Mouse (Mus musculus) granulocyte monocyte progenitor cell, adult 5-6 weeks (primary cell): ENCODE measurements at regions not wholly inside any gene's neighbourhood (a gene's known extent, or its start where the extent isn't known, plus 50 kb on each side); places are given as distances from the start of the nearest gene placed in this dataset.

Experiments used
- ATAC-seq: replicated peaks from 2 replicates; pipeline ENCODE4 v1.8.0; 2016; ENCODE audit warnings: mild to moderate bottlenecking, moderate TSS enrichment, inconsistent platforms; ENCODE audit not compliant: poor library complexity, severe bottlenecking

DNA sequence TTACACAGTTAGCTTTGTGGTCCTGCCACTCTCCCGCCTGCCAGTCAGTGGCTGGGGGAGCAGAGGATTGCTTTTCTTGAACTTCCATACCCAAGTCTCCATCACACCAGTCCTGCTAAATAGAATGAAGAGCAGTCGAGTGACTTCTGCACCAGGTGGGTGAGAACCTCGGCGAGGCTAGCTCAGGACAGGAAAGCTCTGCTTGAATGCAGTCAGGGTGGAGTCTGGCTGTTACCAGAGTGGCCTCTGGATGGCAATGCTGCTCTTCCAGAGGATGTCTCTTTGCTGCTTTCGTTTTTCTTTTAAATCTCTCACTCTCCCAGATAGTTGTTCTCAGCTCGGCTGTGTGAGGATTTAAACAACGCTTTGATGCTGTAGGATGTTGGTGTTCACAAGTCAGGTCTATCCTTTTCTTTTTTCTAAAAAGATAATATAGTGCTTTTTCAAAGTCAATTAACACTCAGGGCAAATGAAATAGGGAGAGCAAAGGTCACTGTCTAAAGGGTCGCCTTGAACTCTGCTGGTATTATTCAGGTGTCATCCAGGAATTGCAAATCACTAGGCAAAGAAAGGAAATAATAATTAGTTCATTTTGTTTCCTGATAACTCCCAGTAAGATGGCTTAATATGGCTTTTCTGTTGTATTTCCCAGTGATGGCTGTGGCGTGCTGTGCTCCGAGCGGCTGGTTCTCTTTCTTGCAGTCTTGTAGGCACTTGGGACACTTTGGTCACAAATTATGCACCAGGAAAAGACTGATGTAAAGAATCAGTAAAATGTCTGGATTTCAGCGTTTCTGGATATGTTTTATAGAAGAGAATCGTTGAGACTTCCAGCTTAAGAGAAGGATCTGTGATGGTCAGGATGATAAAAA is 368.8 kb downstream of the D3Ertd751e start:
- no peak for ATAC-seq

- ATAC-seq: no peak
These were observed 387.6 kb downstream of the D3Ertd751e start for GRCm38 (mm10) chr3:42129821-42130560.

GRCm38 (mm10) chr3:42132322-42132721 is 389.9 kb downstream of the D3Ertd751e start:
- no peak for ATAC-seq

- ATAC-seq: no peak
These were observed 411.0 kb downstream of the D3Ertd751e start for GRCm38 (mm10) chr3:42153372-42153771.

DNA sequence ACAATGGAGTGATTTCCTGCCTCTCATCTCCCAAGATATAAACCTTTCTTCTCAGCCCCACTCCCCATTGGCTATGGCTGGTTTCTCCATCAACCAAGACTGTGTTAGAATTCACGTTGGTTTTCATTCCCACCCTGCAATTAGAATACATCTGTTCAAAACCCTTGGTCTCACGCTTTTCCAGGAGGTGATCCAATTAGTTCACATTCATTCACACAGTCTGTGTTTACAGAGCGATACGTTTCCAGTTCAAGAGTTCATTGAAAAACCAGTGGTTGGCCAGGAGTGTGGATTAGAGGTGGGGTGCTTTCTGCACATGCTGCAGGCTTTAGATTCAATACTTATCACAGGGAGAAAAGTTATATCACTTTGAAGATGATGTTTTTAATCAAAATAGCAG is 412.5 kb downstream of the D3Ertd751e start:
- no peak for ATAC-seq

DNA sequence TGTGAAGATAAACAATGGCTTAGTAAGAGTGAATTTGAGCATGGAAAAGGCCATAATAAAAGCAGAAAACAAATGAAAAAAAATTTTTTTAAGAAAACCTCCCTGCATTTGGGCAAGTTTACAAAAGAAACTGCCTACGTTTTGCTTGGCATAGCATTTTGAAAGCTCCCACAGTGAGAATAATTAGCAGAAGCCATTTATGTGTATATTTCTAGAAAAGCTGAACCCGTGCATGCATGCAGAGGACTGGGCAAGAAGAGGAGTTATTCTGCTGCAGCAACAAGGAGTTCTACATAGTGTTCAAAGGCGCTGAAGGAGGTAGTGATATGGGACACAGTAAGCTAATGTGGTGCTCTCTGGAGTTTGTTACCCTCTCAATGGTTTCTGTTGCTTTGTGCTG is 421.3 kb downstream of the D3Ertd751e start:
- no peak for ATAC-seq

DNA sequence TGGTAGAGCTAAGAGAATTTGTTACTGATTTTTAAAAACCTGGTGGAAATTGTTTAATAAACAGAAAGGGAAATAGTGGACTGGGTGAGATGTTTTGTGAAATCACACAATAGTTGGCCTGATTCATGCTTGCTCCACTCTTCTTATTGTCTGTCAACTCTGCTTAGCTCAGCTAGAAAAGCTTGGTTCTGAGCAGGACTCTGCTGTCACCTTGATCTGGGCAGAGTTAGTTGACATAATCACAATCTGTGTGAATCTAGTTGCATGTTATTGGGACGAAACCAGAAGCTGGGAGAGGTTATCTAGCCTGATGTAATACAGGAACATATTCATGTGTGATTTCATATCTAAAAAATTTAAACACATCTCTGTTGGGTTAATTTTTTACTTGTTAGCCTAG is 456.8 kb downstream of the D3Ertd751e start:
- no peak for ATAC-seq

GRCm38 (mm10) chr3:42201373-42201772 is 459.0 kb downstream of the D3Ertd751e start:
- ATAC-seq: no peak

DNA sequence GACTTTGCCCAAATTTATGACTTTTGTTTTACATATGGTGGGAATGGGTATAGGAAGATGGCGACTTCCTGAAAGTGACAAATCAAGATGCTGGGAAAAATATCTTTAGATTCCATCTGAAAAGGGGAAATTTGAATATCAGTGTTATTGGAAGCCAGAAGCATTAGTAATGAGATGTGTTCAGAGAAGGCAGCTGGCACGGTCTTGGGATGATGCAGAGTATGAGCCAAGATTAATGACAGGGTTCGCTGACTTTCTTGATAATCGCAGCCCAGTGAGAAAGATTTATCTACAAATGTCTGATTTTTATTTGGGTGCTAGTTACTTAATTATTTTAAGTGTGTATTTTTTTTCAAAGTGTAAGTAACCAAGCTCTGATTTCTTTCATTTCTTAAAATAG is 463.2 kb downstream of the D3Ertd751e start:
- ATAC-seq: no peak

DNA sequence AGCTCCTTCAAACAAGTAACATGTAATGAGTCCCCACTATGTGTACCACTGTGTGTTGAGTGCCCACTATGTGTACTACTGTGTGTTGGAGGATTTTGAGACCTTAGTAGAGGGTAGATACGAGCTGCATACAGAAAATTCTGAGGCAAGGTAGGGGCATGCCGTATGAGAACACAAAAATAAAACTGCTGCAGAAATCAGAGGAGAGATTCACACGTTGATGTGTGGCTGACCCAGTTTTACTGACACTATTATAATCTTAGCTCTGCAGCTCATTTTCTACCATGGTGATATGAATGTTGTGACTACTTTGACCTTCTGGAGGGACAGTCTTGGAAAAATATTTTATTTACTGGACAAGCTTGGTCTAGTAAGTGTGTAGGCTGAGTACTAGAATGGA is 469.0 kb downstream of the D3Ertd751e start:
- no peak for ATAC-seq

DNA sequence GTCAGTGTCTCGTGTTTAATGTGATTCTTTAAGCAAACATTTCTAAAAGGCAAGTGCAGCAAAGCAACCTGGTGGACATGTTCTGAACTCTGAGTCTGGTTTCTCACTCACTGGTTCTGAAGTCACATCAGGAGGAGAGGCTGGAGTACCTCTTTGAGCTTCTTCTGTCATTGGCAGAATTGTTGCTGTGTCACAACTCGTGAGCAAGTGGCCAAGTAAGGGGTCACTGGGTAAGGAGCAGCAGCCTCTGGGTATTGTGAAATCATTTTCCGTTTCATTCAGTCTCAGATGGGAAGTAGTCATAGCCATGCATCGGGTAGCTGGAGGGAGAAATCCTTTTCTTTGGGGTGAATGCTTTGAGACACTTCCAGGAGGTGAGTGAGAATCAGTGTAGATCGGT is 470.0 kb downstream of the D3Ertd751e start:
- ATAC-seq: no peak

DNA sequence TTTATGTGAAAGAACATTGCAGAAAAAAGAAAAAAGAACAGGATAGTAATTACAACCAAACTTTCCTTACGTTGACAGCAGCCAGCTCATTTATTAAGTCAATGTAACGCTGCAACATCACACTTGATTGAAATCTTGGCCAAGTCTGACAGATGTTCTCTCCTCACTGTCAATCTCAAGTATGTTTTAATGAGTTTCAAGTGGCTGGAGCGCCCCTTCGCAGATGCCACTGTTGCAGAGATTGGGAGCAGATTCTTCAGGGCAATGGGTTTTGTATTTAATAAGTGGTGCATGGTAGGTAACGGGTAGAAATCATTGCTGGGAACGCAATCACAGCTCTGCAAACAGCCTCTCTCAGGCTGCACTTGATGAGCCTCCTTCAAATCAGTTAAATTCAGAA is 470.8 kb downstream of the D3Ertd751e start:
- ATAC-seq: no peak

GRCm38 (mm10) chr3:42214624-42215276 is 472.3 kb downstream of the D3Ertd751e start:
- no peak for ATAC-seq

DNA sequence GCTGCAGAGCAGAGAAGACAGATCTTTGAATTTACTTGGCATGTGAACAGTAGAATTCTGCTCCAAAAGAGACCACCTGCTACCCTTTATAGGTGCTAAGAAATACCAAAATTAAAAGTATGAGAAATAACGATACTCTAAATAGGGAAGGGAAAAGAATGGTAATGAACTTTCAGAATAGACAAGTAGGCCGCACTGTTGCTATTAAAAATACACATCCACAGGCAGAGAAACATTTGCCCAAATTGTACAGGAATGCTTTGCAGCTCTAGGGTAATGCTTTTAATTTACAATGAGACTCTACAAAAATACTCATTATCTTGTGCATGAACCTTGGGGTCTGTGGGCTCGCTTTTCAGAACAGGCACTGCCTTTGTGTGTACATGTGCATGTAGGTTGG is 476.3 kb downstream of the D3Ertd751e start:
- ATAC-seq: no peak

- no peak for ATAC-seq
These were observed 485.4 kb downstream of the D3Ertd751e start for GRCm38 (mm10) chr3:42227679-42228398.

DNA sequence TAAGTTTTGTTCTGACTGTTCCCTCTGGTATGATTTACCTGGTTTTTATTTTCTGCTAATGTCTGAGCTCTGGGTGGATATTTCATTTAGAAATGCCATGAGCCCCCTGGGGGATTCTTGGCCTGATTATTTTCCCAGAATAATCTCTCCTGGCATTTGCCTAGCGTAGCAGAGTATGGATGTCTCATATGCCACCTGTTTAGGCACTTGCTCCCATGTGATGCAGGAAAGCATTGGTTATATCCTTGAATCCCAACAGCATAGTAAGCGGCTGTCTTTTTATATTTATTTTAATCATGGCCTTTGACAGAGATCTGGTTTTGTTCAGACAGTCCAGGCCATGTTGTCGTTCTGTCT is 486.0 kb downstream of the D3Ertd751e start:
- ATAC-seq: no peak

- ATAC-seq: no peak
These were observed 489.9 kb downstream of the D3Ertd751e start for GRCm38 (mm10) chr3:42232268-42232667.

DNA sequence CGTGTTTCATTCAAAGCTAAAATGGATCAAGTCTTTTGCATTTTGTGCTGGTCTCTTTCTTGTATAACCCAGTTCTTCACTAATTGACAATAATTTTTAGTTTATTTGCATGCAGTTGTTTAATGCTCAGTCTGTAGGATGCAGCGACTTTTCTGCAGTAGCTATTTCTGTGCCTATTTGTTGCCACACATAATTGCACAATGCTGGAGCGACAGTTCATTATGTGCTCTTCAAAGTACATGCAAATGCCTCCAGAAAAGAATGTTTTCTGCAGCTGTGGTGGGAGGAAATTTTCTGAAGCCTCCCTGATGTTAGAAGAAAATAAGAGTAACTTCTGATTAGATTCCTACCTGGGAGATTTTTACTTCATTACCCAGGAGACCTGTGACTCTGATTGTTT is 491.3 kb downstream of the D3Ertd751e start:
- no peak for ATAC-seq

DNA sequence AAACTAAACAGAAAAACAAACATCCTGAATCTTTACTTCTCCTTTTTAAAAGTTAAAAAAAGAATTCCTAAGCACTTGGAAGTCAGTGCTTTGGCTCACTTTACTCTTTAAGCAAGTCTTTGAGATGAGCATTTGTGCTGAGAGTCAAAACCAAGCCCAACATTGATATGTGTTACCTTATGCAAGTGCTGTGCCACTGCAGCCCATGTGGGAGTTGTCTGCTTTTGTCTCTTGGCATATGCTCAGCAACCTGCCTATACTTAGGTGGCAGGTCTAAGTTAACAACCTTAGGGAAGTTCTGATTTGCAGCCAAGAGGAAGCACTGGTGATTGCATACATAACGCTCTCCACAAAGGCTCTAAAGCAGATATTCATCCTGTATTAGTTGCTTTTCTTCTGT is 493.1 kb downstream of the D3Ertd751e start:
- no peak for ATAC-seq
